In the genomic region with DNA sequence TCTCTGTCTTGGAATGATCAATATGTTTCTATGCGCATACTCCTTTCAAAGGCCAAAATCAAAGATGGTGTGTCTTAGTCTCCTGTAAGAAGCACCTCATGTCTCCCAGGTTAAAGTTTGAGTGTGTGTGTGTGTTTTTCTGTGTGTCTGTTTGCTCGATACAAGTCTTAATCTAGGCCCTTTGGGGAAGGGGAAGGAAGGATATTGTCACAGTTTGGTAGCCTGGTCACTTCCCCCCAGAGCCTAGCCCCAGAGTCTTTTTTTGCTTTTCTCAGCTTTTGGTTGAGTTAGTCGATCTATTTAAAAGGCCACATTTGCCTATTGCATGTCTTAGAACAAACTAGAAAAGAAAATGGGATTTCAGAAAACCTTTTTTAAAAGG, we compare ENCODE assay signal across 7 mouse cellular contexts. TPM values are rescaled to one million over a fixed set of nuclear protein-coding genes. Genes with fewer than 3 reads are reported as not detected.
A peak's percentile ranks its signal among the peaks of the same experiment; 100 is the strongest.
DNase-seq lines count a peak whose midpoint lies in the region; ATAC-seq lines count a peak whose summit lies in the region.

No protein-coding gene starts in this region.

- ATAC-seq in lung, embryonic 15.5 days (ENCODE audit: borderline replicate concordance, extremely low read depth, low FRiP score, low TSS enrichment), result no peak
- ATAC-seq in forebrain, embryonic 11.5 days (replicated peaks; ENCODE audit: low FRiP score), result peak; percentile 3; the same call in 1 of the 2 replicates
- no peak for ATAC-seq in limb, embryonic 15.5 days (ENCODE audit: insufficient number of reproducible peaks, low FRiP score, low TSS enrichment, low read depth)
- ATAC-seq in stomach, embryonic 14.5 days (ENCODE audit: insufficient number of reproducible peaks, insufficient read depth, low FRiP score, low read depth), result no peak
- ATAC-seq in monocyte, adult 5-6 weeks (replicated peaks; ENCODE audit: insufficient number of reproducible peaks, low FRiP score, low TSS enrichment, poor library complexity, severe bottlenecking), result no peak
- ATAC-seq in megakaryocyte-erythroid progenitor cell, adult 5-6 weeks (replicated peaks; ENCODE audit: low FRiP score, low TSS enrichment, poor library complexity, severe bottlenecking), result no peak

- no peak for DNase-seq in lung, adult 18-20 months
- DNase-seq in forebrain, embryonic 11.5 days (ENCODE audit: low spot score), result no peak

- H3K4me1 ChIP-seq in lung, embryonic 15.5 days, result peaks cover 20% of the 10 kb centered on the region
- no peaks in the 10 kb centered on the region; the same call in 1 of the 2 replicates for H3K4me1 ChIP-seq in forebrain, embryonic 11.5 days (replicated peaks; ENCODE audit: control insufficient read depth, insufficient read depth, low read length)
- peaks cover 18% of the 10 kb centered on the region for H3K4me1 ChIP-seq in limb, embryonic 15.5 days
- H3K4me1 ChIP-seq in stomach, embryonic 14.5 days (ENCODE audit: control insufficient read depth, insufficient read depth, low read length), result peaks cover 13% of the 10 kb centered on the region; the same call in 1 of the 2 replicates

- no peaks in the 10 kb centered on the region for H3K27me3 ChIP-seq in lung, embryonic 15.5 days
- no peaks in the 10 kb centered on the region for H3K27me3 ChIP-seq in forebrain, embryonic 11.5 days (ENCODE audit: control insufficient read depth, insufficient read depth, low read length)
- H3K27me3 ChIP-seq in limb, embryonic 15.5 days, result no peaks in the 10 kb centered on the region
- H3K27me3 ChIP-seq in stomach, embryonic 14.5 days (ENCODE audit: control insufficient read depth, insufficient read depth, low read length), result no peaks in the 10 kb centered on the region

- H3K36me3 ChIP-seq in lung, embryonic 15.5 days, result no peaks in the 10 kb centered on the region
- H3K36me3 ChIP-seq in forebrain, embryonic 11.5 days (ENCODE audit: control insufficient read depth, insufficient read depth, low read length), result no peaks in the 10 kb centered on the region
- no peaks in the 10 kb centered on the region for H3K36me3 ChIP-seq in limb, embryonic 15.5 days
- no peaks in the 10 kb centered on the region for H3K36me3 ChIP-seq in stomach, embryonic 14.5 days (ENCODE audit: control insufficient read depth, insufficient read depth, low read length)

- 48% methylated on average over 3 of the region's 3 CpGs for WGBS in lung, embryonic 15.5 days
- 41% methylated on average over 3 of the region's 3 CpGs for WGBS in forebrain, embryonic 11.5 days
- 47% methylated on average over 3 of the region's 3 CpGs for whole genome bisulfite sequencing in limb, embryonic 15.5 days
- 59% methylated on average over 3 of the region's 3 CpGs for WGBS in stomach, embryonic 14.5 days

- no peaks in the 10 kb centered on the region for H3K9me3 ChIP-seq in lung, embryonic 15.5 days
- H3K9me3 ChIP-seq in forebrain, embryonic 11.5 days (ENCODE audit: control insufficient read depth, low read length), result no peaks in the 10 kb centered on the region
- no peaks in the 10 kb centered on the region for H3K9me3 ChIP-seq in limb, embryonic 15.5 days
- no peaks in the 10 kb centered on the region for H3K9me3 ChIP-seq in stomach, embryonic 14.5 days (ENCODE audit: control insufficient read depth, low read depth, low read length)

- no peak overlapping the region for H3K27ac ChIP-seq in lung, embryonic 15.5 days
- no peak overlapping the region for H3K27ac ChIP-seq in forebrain, embryonic 11.5 days (ENCODE audit: low read depth, low read length)
- H3K27ac ChIP-seq in limb, embryonic 15.5 days, result peak overlapping the region; percentile 94; the same call in 1 of the 2 replicates
- H3K27ac ChIP-seq in stomach, embryonic 14.5 days (ENCODE audit: low read length), result peak overlapping the region; percentile 89; the same call in 1 of the 2 replicates

- peak overlapping the region; percentile 100 for H3K4me3 ChIP-seq in lung, embryonic 15.5 days
- peak overlapping the region; percentile 99 for H3K4me3 ChIP-seq in forebrain, embryonic 11.5 days (ENCODE audit: low read depth, low read length)
- H3K4me3 ChIP-seq in limb, embryonic 15.5 days, result peak overlapping the region; percentile 97
- peak overlapping the region; percentile 95 for H3K4me3 ChIP-seq in stomach, embryonic 14.5 days (ENCODE audit: low read depth, low read length)

- peak overlapping the region; percentile 78 for H3K4me2 ChIP-seq in lung, embryonic 15.5 days
- H3K4me2 ChIP-seq in forebrain, embryonic 11.5 days (ENCODE audit: low read depth, low read length, severe bottlenecking), result peak overlapping the region; percentile 63
- peak overlapping the region; percentile 56 for H3K4me2 ChIP-seq in limb, embryonic 15.5 days
- peak overlapping the region; percentile 41 for H3K4me2 ChIP-seq in stomach, embryonic 14.5 days (replicated peaks; ENCODE audit: low read depth, low read length)

- H3K9ac ChIP-seq in lung, embryonic 15.5 days, result peak overlapping the region; percentile 98
- peak overlapping the region; percentile 97 for H3K9ac ChIP-seq in forebrain, embryonic 11.5 days (ENCODE audit: low read length)
- H3K9ac ChIP-seq in limb, embryonic 15.5 days, result no peak overlapping the region
- H3K9ac ChIP-seq in stomach, embryonic 14.5 days (replicated peaks; ENCODE audit: low read depth, low read length), result peak overlapping the region; percentile 99

RNA-seq across cellular contexts. Expression of gene Tmem131, which starts 3.1 kb away (rescaled TPM):
- polyA plus RNA-seq in lung, embryonic 15.5 days (2015; fragmentation: Nextera tagmentation; extraction: Ambion mirVana), result 9.9 and 11.4 TPM in 2 replicates
- polyA plus RNA-seq in forebrain, embryonic 11.5 days (2014; fragmentation: Nextera tagmentation; extraction: Ambion mirVana), result 21.2 and 23.3 TPM in 2 replicates
- 11.2 and 13.3 TPM in 2 replicates for polyA plus RNA-seq in limb, embryonic 15.5 days (2015; fragmentation: Nextera tagmentation; extraction: Ambion mirVana)
- polyA plus RNA-seq in stomach, embryonic 14.5 days (2014; fragmentation: Nextera tagmentation; extraction: Ambion mirVana), result 28.2 and 31.3 TPM in 2 replicates
- total RNA-seq in monocyte, adult 5-6 weeks (2017), result 29.0 to 54.6 TPM (median 37.3 TPM) in 3 replicates
- total RNA-seq in megakaryocyte-erythroid progenitor cell, adult 5-6 weeks (2014; fragmentation: Nextera tagmentation), result 53.5 and 60.2 TPM in 2 replicates
- 18.3 and 31.5 TPM in 2 replicates for total RNA-seq in megakaryocyte-erythroid progenitor cell, adult 5-6 weeks (2017)

Comparison
In these comparisons a context has a peak if more than half of its experiments do, and no peak if none do; other contexts are left out.
1. H3K27ac ChIP-seq: peak in limb, embryonic 15.5 days (single experiment) and stomach, embryonic 14.5 days (single experiment); none in lung, embryonic 15.5 days (single experiment) and forebrain, embryonic 11.5 days (single experiment).
2. Peak in every context shown above with its lines, with median percentiles within 50 percentile points of each other: H3K4me2 ChIP-seq and H3K4me3 ChIP-seq.